Mouse (Mus musculus): ENCODE data around the gene Zfyve1. TPM values are rescaled to one million over a fixed set of nuclear protein-coding genes. Genes with fewer than 3 reads are reported as not detected.

Gene Zfyve1
- total RNA-seq, 2 experiments from 2014 or later: 41.6 to 42.0 TPM

DNA sequence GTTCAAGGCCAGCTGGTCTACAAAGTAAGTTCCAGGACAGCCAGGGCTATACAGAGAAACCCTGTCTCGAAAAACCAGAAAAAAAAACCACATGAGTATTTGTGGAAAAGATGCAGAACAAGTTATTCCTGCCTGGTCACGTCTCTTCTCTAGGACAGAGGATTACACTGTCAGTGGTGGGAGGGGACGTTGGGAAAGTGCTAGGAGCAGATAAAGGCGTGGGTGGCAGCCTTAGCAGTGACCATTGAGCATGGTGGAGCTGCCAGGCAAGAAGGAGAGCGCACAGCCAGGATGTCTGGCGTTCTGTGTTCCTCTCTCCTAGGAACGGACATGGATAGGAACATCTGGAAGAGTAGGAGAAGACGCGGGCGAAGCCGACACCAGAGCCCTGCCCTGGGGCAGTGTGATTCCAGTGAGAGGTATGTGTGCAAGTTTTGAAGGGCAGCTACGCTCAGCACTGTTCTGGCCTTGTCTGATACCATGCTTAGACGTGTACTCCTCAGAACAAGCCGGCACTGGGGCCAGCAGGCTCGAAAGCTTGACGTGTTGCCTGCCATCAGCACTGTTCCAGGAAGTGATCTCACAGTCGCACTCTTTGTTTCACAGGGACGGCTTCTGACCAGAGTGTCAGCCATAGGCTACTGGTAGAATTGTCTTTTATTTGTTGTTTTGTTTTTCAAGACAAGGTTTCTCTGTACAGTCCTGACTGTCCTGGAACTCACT, 71.0 kb downstream of the Zfyve1 start:
- intact Hi-C loops (cut with DNase I): no loop called here
- no peak for DNase-seq

DNA sequence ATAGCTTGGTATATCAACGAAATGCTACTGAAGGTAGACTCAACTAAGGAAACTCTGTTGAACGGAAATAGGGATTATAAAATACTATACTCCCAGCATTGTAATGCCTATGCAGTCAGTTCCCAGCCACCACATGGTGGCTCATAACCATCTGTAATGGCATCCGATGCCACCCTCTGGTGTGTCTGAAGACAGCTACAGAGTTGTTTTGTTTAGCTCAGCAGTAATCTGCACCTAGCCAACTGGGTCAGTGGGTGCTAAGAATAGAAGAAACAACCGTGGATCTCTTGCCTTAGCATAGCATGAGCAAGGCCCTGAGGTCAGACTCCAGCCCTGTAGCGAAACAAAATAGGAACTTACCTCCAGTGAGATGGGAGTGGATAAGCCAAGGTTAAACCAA, 72.7 kb downstream of the Zfyve1 start:
- intact Hi-C loops (cut with DNase I): loop anchor here (5.0 kb wide), 1 partner anchor 1547 kb away; no protein-coding TSS in a partner anchor
- DNase-seq: no peak

DNA sequence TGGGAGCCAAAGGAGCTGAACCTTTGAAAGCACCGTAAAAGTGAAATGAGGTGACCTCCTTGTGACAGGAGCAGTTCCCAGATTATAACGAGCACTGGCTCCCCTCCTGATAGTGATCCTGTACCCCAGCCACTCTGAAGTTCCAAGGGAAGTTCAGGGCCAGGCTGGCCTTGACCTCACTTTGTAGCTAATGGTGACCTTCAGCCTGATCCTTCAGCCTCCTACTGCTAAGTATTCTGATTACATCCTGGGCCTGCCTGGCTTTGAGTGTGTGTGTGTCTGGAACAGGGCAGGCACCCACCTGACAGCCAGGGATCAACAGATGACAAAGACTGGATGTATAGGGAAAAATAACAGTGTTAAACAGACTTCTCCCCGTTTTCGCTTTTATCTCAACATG, 73.1 kb downstream of the Zfyve1 start:
- intact Hi-C loops (cut with DNase I): loop anchor here (5.0 kb wide), 1 partner anchor 1547 kb away; no protein-coding TSS in a partner anchor
- DNase-seq: no peak

DNA sequence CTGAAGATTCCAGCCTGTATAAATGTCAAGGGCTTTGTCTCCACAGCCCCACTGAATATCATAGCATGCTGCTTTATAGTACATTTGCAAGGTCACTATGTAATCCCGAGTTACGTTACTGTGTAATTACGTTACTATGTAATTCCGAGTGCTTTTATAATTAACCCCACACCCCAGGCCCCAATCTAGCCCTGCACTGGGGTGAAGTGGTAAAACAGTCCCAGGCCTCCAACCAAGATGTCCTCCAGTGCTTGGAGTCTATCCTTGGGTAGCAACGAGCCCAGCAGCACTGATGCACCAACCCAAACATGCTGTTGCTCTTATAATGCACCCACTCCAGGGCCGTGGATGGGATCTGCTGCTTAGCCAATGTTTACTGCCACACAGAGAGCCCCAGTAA, 74.0 kb downstream of the Zfyve1 start:
- intact Hi-C loops (cut with DNase I): loop anchor here (5.0 kb wide), 1 partner anchor 1546 kb away; no protein-coding TSS in a partner anchor
- no peak for DNase-seq

DNA sequence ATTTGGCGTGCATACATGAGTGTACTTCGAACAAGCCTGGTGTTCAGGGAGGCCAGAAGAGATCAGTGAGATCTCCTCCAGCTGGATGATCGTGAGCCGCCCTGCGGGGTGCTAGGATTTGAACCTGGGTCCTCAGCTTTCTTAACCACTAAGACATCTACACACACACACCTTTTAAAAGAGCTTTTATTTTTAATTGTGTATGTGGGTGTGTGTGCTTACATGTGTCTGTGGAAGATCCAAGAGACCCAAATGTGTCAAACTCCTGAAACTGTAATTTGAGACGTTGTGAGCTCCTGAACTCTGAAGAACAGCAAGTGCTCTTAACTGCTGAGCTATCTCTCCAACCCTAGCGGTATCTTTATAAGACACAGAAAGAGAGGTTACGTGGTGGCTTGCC, 75.9 kb downstream of the Zfyve1 start:
- no peak for DNase-seq
- intact Hi-C loops (cut with DNase I): loop anchor here (5.0 kb wide), 1 partner anchor 1544 kb away; no protein-coding TSS in a partner anchor

DNA sequence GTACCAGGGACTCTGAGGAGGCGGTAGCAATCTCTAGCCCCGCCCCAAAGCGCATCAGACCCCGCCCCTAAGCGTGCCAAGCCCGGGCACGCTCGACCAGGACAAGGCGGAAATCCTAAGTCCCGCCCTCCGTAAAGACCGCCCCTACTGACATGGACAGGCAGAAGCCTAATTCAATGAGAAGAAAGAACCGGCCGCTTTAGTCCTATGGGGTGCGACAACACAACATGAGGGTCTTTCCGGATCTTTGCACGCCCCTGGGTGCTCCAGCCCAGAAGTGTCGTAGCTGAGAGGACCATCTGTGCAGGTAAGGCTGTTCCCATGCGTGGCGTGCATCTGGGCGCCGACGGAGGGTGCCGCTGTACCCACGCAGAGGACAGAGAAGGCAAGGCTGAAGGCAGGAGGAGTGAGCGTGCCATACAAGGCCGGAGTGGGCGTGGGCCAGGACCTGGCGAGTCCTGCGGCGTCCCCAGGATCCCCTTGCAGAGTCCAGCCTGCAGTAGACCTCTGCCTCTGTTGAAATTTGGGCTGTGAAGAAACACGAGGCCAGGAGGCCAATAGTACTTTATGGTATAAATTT, 76.6 kb downstream of the Zfyve1 start, which contains the start of gene Dcaf4:
Gene Dcaf4 (plus strand): TSS at position 156 of the 580 bp plus-strand sequence.
- intact Hi-C loops (cut with DNase I): loop anchor here (5.0 kb wide), 1 partner anchor 1543 kb away; no protein-coding TSS in a partner anchor
- peak; percentile 96 for DNase-seq

DNA sequence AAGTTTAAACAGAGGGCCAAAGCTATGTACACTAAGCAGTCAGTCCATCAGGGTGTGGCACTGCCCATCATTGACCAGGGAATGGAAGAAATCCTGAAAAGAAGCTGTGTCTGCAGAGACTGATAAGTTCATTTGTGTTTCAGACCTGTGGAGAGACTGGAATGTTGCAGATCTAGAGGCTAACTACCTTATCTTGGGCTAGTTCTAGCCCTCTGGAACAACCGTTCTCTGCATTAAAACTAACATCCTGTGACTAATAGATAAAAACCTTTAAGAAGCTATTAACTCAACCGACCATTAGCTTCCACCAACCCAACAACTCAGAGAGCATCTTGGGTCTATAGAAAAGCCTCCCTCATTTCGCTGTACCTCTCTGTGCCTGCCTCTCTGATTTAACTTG, 79.4 kb downstream of the Zfyve1 start:
- DNase-seq: no peak
- intact Hi-C loops (cut with DNase I): no loop called here

DNA sequence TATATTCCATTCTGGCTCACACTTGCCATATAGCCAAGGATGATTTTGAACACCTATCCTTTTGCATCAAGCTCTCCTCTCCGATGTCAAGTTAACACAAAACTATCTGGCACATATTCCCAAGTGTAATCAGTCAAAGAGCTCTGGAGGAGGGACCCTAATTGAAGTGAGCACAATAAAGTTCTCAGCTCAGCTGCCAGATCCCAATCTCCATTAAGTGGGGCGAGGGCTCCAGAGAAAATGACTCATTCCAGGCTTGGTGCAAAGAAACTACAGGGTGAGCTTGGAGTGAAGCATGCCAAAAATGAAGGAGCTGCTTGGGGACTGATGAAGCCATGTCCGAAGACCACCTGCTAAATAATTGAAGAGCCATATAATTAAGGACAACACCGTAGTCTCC, 82.8 kb downstream of the Zfyve1 start:
- intact Hi-C loops (cut with DNase I): no loop called here
- DNase-seq: no peak

DNA sequence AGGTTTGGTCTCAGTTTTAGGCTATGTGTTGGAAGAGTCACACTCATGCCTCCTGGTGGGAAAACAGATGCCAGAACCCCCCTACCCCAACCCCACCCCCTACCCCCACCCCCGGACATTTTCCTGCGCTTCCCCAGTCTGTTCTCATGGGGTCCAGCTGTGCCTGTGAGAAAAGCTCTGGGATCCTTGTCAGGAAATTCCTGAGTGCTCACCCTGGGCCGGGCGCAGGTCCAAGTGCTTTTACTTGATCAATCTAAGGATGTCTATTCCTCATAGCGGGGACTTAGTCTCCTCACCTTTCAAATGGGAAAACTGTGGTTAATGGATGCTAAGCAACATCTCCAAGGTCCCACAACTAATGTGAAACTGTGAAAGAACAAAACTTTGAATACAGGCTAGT, 83.8 kb downstream of the Zfyve1 start:
- peak; percentile 28 for DNase-seq
- intact Hi-C loops (cut with DNase I): no loop called here

DNA sequence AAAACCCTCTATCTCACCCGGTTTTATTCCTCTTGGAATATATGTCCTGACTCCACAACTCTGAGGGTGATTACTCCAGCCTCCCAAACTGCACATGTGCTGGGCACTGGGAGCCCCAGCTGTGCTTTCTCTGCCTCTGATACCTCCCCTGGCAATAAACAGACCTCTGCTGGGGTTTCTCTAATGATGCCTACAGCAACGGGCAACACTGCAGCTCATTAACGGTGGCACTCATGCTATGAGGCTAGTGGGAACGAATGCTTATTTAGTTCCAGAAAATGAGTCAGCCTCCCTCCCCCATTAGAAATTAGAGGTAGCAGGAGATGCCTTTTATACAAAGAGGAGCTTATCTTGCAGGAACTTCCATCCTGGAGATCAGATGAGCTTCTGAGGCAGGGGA, 84.2 kb downstream of the Zfyve1 start:
- intact Hi-C loops (cut with DNase I): no loop called here
- no peak for DNase-seq

DNA sequence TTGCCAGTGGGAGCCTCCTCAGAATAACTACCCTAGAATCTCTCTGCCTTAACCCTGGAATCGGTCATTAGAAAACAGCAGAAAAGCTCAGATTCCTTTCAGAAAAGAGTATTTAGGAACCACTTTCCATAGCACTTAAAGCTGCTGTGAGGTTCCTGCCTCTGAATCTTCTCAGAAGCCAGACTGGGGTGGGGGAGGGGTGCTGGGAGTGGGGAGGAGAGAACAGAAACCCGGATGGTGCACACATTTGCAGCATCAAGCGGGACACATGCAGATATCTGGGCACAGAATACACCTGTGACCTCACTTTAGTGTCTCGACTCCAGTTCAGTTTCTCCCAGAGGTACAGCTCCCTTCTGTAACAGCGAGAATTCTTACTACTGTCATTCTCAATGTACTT, 86.4 kb downstream of the Zfyve1 start:
- no peak for DNase-seq
- intact Hi-C loops (cut with DNase I): no loop called here

DNA sequence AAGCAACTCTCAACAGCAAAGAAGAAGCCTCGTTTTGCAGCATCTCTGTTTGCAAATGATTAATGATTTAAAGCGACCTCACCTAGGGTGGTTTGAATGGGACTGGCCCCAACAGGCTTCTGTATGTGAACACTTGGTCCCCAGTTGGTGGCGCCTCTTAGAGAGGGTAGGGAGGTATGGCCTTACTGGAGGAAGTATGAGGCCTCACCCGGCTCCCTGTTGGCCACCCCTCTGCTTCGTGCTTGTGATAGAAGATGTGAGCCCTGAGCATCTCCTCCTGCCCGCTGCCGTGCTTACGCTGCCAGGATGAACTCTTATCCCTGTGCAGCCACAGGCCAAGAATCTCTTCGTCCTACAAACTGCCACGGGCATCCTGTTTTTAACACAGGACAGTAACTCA, 90.5 kb downstream of the Zfyve1 start:
- no peak for DNase-seq
- intact Hi-C loops (cut with DNase I): no loop called here

DNA sequence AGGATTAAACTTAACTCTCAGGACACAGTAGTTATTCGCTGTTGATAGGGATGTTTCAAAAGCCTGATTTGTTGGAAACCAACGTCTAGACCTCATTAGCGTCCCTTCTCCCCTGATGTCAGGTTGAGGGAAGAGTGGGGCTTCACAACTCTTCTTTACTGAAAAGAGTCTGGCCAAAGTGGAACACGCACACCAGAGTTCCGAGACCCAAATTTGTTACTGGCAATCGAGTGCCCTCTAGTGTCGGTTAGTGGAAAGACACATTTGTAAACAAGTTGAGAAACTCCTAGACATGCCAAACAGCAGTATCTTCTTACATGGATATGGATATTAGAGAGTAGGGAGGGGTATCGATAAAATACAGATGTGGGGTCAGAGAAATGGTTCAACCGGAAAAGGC, 94.8 kb downstream of the Zfyve1 start:
- intact Hi-C loops (cut with DNase I): loop anchor here (2.0 kb wide), 1 partner anchor 387 kb away; no protein-coding TSS in a partner anchor
- peak; percentile 43 for DNase-seq

DNA sequence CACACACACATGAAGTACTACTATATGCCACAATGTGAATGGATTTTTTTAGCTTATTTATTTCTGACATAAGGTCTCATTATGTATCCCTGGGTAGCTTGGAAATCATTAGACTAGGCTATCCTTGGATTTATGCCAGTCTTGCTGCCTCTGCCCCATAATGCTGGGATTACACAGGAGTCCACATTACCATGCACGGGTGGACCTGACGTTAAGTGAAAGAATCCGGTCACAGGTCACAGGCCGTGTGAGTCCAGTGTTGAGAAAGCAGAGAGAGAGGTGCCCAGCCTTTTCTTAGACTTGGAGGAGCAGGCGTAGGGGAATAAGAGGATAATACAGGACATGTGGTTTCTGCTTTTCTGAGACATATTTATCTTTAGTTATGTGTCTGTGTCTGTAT, 97.8 kb downstream of the Zfyve1 start:
- DNase-seq: no peak
- intact Hi-C loops (cut with DNase I): no loop called here

DNA sequence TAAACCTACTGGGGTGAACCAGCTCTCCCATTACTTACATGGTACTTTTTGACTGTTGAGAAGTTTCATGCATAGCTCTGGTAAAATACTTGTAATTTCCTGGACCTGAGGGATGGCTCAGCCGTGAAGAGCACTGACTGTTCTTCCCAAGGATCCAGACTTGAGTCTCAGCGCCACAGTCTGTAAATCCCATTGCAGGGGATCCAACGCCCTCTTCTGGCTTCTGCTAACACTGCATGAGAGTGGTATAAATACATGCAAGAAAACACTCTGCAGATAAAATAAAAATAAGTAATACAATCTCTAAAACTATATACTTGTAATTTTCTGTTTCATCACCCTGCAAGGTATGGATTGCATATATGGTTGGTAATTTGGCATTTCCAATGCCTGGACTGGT, 99.1 kb downstream of the Zfyve1 start:
- intact Hi-C loops (cut with DNase I): no loop called here
- DNase-seq: no peak

DNA sequence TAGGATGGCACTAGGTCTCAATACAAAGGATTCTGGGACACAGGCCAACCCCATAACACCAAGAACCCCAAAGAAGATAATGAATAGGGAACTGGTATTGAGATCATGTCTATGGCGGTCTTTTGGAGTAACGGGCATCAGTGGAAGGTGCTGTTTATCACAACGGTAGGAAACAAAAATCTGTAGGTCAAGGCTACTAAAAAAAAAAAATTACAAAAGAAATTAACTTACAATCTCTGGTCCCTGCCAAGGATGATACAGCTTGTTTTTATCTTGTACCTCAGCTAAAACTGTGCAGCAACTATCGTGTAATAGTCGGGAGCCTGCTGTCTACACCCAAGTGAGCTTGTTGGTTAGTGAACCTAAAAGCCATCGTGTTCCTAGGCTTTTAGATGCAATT, 100.3 kb downstream of the Zfyve1 start:
- intact Hi-C loops (cut with DNase I): no loop called here
- DNase-seq: no peak

Other genes with a start within 250 kb of the Zfyve1 start
- 10 to 100 TPM in 1 of 2 experiments, 1 to 10 TPM in 1; 7.0 to 11.0 TPM for gene Dpf3, start 109.5 kb downstream of the Zfyve1 start, total RNA-seq (2021)
- 10 to 100 TPM; 36.6 to 43.1 TPM for gene Dcaf4, start 76.8 kb downstream of the Zfyve1 start, total RNA-seq (2021)
- 100 to 1,000 TPM; 159 to 163 TPM for gene Rbm25, start 34.0 kb upstream of the Zfyve1 start, total RNA-seq (2021)
- gene Psen1, start 90.9 kb upstream of the Zfyve1 start, total RNA-seq (2021): 10 to 100 TPM; 70.8 to 78.0 TPM
- gene Papln, start 166.4 kb upstream of the Zfyve1 start, total RNA-seq (2021): 10 to 100 TPM in 1 of 2 experiments, 1 to 10 TPM in 1; 9.5 to 10.5 TPM

All from left cerebral cortex, postnatal 4 days (tissue).